Mouse (Mus musculus) CD4-positive, CD25-positive, alpha-beta regulatory T cell (primary cell): Measurements from ENCODE around the gene Serpina1f. TPM values are rescaled to one million over a fixed set of nuclear protein-coding genes. Genes with fewer than 3 reads are reported as not detected.

Experiments used
- polyA plus RNA-seq: library from polyadenylated mRNA; unstranded; fragments of 100-300 nt; shearing (Covaris generic); gene quantifications from one replicate; pipeline ENCODE4 v1.2.1, GENCODE M21; 2017

Gene Serpina1f
- polyA plus RNA-seq = not detected

GRCm38 (mm10) chr12:103695429-103695828, at the start of gene Serpina1f:
TSS of gene Serpina1f (minus strand) at chr12:103695529.

GRCm38 (mm10) chr12:103676039-103676438, 19.3 kb downstream of the Serpina1f start, which contains the start of gene Serpina16:
TSS of gene Serpina16 (minus strand) at chr12:103676139.

GRCm38 (mm10) chr12:103656848-103657626, 38.3 kb downstream of the Serpina1f start, which contains the start of gene Serpina6:
TSS of gene Serpina6 (minus strand) at chr12:103657212.

Other genes with a start within 250 kb of the Serpina1f start
- gene Ifi27l2b, start 238.3 kb downstream of the Serpina1f start, polyA plus RNA-seq = not detected
- 0.12 TPM for gene Ppp4r4, start 163.2 kb downstream of the Serpina1f start, polyA plus RNA-seq
- gene Serpina10, start 64.1 kb downstream of the Serpina1f start, polyA plus RNA-seq = not detected
- not detected for gene Serpina6, start 38.3 kb downstream of the Serpina1f start, polyA plus RNA-seq
- not detected for gene Serpina16, start 19.4 kb downstream of the Serpina1f start, polyA plus RNA-seq
- not detected for gene Serpina1d, start 78.1 kb upstream of the Serpina1f start, polyA plus RNA-seq
- not detected for gene Serpina1b, start 134.8 kb upstream of the Serpina1f start, polyA plus RNA-seq
- gene Serpina1a, start 168.0 kb upstream of the Serpina1f start, polyA plus RNA-seq = not detected
- gene Serpina1c, start 209.4 kb upstream of the Serpina1f start, polyA plus RNA-seq = not detected